In the genomic region with DNA sequence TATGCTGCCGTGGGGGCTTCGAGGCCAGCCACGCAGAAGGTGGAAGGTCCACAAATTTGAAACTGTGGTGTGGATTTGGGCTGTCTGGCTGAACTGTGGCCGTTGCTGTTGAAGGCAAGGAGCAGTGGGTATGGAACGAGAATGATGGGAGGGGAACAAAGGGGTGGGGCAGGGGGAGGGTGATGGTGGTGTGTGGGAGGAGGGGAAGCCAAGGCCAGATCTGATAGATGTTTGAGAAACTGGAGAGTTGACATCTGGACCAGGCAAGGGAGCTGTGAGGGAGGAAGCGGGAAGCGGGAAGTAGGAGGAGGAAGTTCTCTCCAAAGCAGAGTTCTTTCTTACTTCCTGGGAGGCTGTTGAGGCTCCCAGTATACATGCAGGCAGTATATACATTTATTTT, we compare ENCODE assay signal across 18 mouse cellular contexts. TPM values are rescaled to one million over a fixed set of nuclear protein-coding genes. Genes with fewer than 3 reads are reported as not detected.
DNase-seq lines count a peak whose midpoint lies in the region; ATAC-seq lines count a peak whose summit lies in the region.
"Had no signal": no experiment of that assay in that cellular context is flagged by ENCODE, and none has a peak within 500 bp of the region (broad histone marks: within the 10 kb centered on the region; RNA-seq: fewer than 3 reads in every experiment).

No protein-coding gene starts in this region.

- 56% methylated on average over 7 of the region's 7 CpGs for WGBS in kidney, embryonic 15.5 days
- WGBS in intestine, embryonic 14.5 days, result 58% methylated on average over 7 of the region's 7 CpGs
- 58% methylated on average over 7 of the region's 7 CpGs for WGBS in liver, embryonic 16.5 days (ENCODE audit: insufficient replicate concordance)

- ATAC-seq in kidney, embryonic 15.5 days (replicated peaks; ENCODE audit: low FRiP score), result no peak
- no peak for ATAC-seq in intestine, embryonic 14.5 days (replicated peaks; ENCODE audit: low FRiP score, low TSS enrichment, low read depth)
- ATAC-seq in liver, embryonic 16.5 days (ENCODE audit: low read depth), result no peak
- ATAC-seq: lung, postnatal 0 days had no signal

- no peak overlapping the region for H3K4me2 ChIP-seq in kidney, embryonic 15.5 days
- H3K4me2 ChIP-seq in intestine, embryonic 14.5 days (ENCODE audit: low read length), result 0 out of 2 replicates have a peak overlapping the region, but pooled peaks have one; percentile 18
- H3K4me2 ChIP-seq in liver, embryonic 16.5 days (ENCODE audit: low read depth, low read length), result no peak overlapping the region
- H3K4me2 ChIP-seq: forebrain, embryonic 12.5 days; hindbrain, embryonic 15.5 days; limb, embryonic 12.5 days; neural tube, embryonic 13.5 days had no signal

- no peaks in the 10 kb centered on the region for H3K36me3 ChIP-seq in kidney, embryonic 15.5 days
- no peaks in the 10 kb centered on the region for H3K36me3 ChIP-seq in intestine, embryonic 14.5 days (ENCODE audit: control insufficient read depth, insufficient read depth, low read length)
- H3K36me3 ChIP-seq in liver, embryonic 16.5 days (ENCODE audit: control insufficient read depth, insufficient read depth), result no peaks in the 10 kb centered on the region
- H3K36me3 ChIP-seq: forebrain, embryonic 12.5 days; hindbrain, embryonic 15.5 days; limb, embryonic 12.5 days; neural tube, embryonic 13.5 days had no signal

- DNase-seq in kidney, postnatal 10 days, result no peak
- DNase-seq in ES-CJ7 (ENCODE audit: low read depth, low spot score), result peak; percentile 54
- no peak for DNase-seq in intestine, embryonic 14.5 days (ENCODE audit: low spot score)
- DNase-seq in retina, postnatal 1 day, result no peak
- no peak for DNase-seq in urinary bladder, adult 18-20 months (ENCODE audit: low spot score in 2 of 2)
- DNase-seq: adrenal gland, postnatal 14 days; cerebellum, adult 9-11 months; embryo, embryonic 11 days; heart, postnatal 14 days; right cerebral cortex, postnatal 4 days; thymus, postnatal 4 days had no signal

- H3K27ac ChIP-seq in kidney, embryonic 15.5 days, result peak overlapping the region; percentile 89
- H3K27ac ChIP-seq in intestine, embryonic 14.5 days (ENCODE audit: low read depth), result peak overlapping the region; percentile 45; the same call in 1 of the 2 replicates
- peak overlapping the region; percentile 81 for H3K27ac ChIP-seq in liver, embryonic 16.5 days (ENCODE audit: low read length)
- H3K27ac ChIP-seq: forebrain, embryonic 12.5 days; limb, embryonic 12.5 days had no signal

- no peaks in the 10 kb centered on the region for H3K27me3 ChIP-seq in kidney, embryonic 15.5 days
- no peaks in the 10 kb centered on the region for H3K27me3 ChIP-seq in intestine, embryonic 14.5 days (replicated peaks; ENCODE audit: control insufficient read depth, insufficient read depth, low read length)
- H3K27me3 ChIP-seq in liver, embryonic 16.5 days (ENCODE audit: control insufficient read depth, insufficient read depth, low read depth, low read length), result no peaks in the 10 kb centered on the region
- H3K27me3 ChIP-seq: hindbrain, embryonic 15.5 days; limb, embryonic 12.5 days; neural tube, embryonic 13.5 days had no signal

- H3K9me3 ChIP-seq in kidney, embryonic 15.5 days (replicated peaks), result no peaks in the 10 kb centered on the region
- no peaks in the 10 kb centered on the region for H3K9me3 ChIP-seq in intestine, embryonic 14.5 days (ENCODE audit: control insufficient read depth, low read length)
- no peaks in the 10 kb centered on the region for H3K9me3 ChIP-seq in liver, embryonic 16.5 days (replicated peaks; ENCODE audit: control insufficient read depth, low read length)
- H3K9me3 ChIP-seq: forebrain, embryonic 12.5 days; hindbrain, embryonic 15.5 days; limb, embryonic 12.5 days; neural tube, embryonic 13.5 days had no signal

- H3K9ac ChIP-seq in kidney, embryonic 15.5 days, result no peak overlapping the region
- H3K9ac ChIP-seq in intestine, embryonic 14.5 days (ENCODE audit: low read length), result no peak overlapping the region
- H3K9ac ChIP-seq in liver, embryonic 16.5 days (ENCODE audit: low read depth, low read length), result no peak overlapping the region
- H3K9ac ChIP-seq: forebrain, embryonic 12.5 days; hindbrain, embryonic 15.5 days; limb, embryonic 12.5 days; neural tube, embryonic 13.5 days had no signal

- H3K4me3 ChIP-seq in kidney, embryonic 15.5 days (replicated peaks), result no peak overlapping the region
- H3K4me3 ChIP-seq in intestine, embryonic 14.5 days (ENCODE audit: low read depth, low read length), result no peak overlapping the region
- H3K4me3 ChIP-seq in liver, embryonic 16.5 days (ENCODE audit: low read depth, low read length), result no peak overlapping the region
- H3K4me3 ChIP-seq: forebrain, embryonic 12.5 days; hindbrain, embryonic 15.5 days; limb, embryonic 12.5 days; neural tube, embryonic 13.5 days had no signal

- H3K4me1 ChIP-seq in kidney, embryonic 15.5 days, result peaks cover 69% of the 10 kb centered on the region
- H3K4me1 ChIP-seq in intestine, embryonic 14.5 days (replicated peaks; ENCODE audit: control insufficient read depth, insufficient read depth, low read length), result peaks cover 23% of the 10 kb centered on the region
- peaks cover 23% of the 10 kb centered on the region for H3K4me1 ChIP-seq in liver, embryonic 16.5 days (ENCODE audit: control insufficient read depth, low read depth, low read length)

RNA-seq across cellular contexts. Expression of gene Jade1, which starts 26.7 kb away (rescaled TPM):
- 22.1 and 22.8 TPM in 2 replicates for polyA plus RNA-seq in kidney, embryonic 15.5 days (2015; fragmentation: Nextera tagmentation; extraction: Ambion mirVana)
- polyA plus RNA-seq in intestine, embryonic 14.5 days (2014; fragmentation: Nextera tagmentation; extraction: Ambion mirVana), result 20.0 and 21.0 TPM in 2 replicates
- polyA plus RNA-seq in liver, embryonic 16.5 days (2015; fragmentation: Nextera tagmentation; extraction: Ambion mirVana), result 6.5 and 6.8 TPM in 2 replicates
